In genomic region chr3:122984249-122985182, GRCm38 (mm10) we compare ENCODE assay signal across 8 mouse cellular contexts. TPM values are rescaled to one million over a fixed set of nuclear protein-coding genes. Genes with fewer than 3 reads are reported as not detected.
DNase-seq lines count a peak whose midpoint lies in the region; ATAC-seq lines count a peak whose summit lies in the region.

TSS of gene Usp53 (minus strand) at chr3:122984510.

- peaks cover 23% of the 10 kb centered on the region for H3K27me3 ChIP-seq in erythroblast, embryonic 14.5 days (ENCODE audit: control insufficient read depth)
- no peaks in the 10 kb centered on the region for H3K27me3 ChIP-seq in heart, embryonic 11.5 days (ENCODE audit: control insufficient read depth, insufficient read depth, low read length)
- no peaks in the 10 kb centered on the region for H3K27me3 ChIP-seq in kidney, embryonic 16.5 days (ENCODE audit: insufficient read depth, low read length)

- WGBS in heart, embryonic 11.5 days (ENCODE audit: insufficient replicate concordance): under 1% methylated on average over 86 of the region's 94 CpGs
- WGBS in kidney, embryonic 16.5 days: under 1% methylated on average over 83 of the region's 94 CpGs

- H3K9ac ChIP-seq in heart, embryonic 11.5 days (ENCODE audit: low read depth, low read length): peak within 1 kb of the TSS; percentile 99
- H3K9ac ChIP-seq in kidney, embryonic 16.5 days (replicated peaks; ENCODE audit: low read length): peak within 1 kb of the TSS; percentile 95

- peak; percentile 97 for DNase-seq in CD4-positive helper T cell, adult 2 months (ENCODE audit: low read depth, low spot score)
- DNase-seq in brain, embryonic 18.5 days (ENCODE audit: low read depth, low spot score): peak; percentile 91
- DNase-seq in liver: peak; percentile 94
- peak; percentile 68 to 78 for DNase-seq in monocyte, adult 2 months (ENCODE audit: low read depth in 1 of 2, low spot score in 2 of 2)
- DNase-seq in spleen, postnatal 14 days (ENCODE audit: low spot score in 2 of 2): peak; percentile 72 to 77

- H3K27ac ChIP-seq in heart, embryonic 11.5 days (ENCODE audit: low read depth, low read length): peak within 1 kb of the TSS; percentile 95
- peak within 1 kb of the TSS; percentile 99 for H3K27ac ChIP-seq in kidney, embryonic 16.5 days (ENCODE audit: low read length)

- H3K9me3 ChIP-seq in erythroblast, embryonic 14.5 days (ENCODE audit: control insufficient read depth, low read length): no peaks in the 10 kb centered on the region
- H3K9me3 ChIP-seq in heart, embryonic 11.5 days (replicated peaks; ENCODE audit: control insufficient read depth, low read length): no peaks in the 10 kb centered on the region
- H3K9me3 ChIP-seq in kidney, embryonic 16.5 days (ENCODE audit: low read length): no peaks in the 10 kb centered on the region

- H3K4me3 ChIP-seq in erythroblast, embryonic 14.5 days (replicated peaks): peak within 1 kb of the TSS; percentile 83
- peak within 1 kb of the TSS; percentile 87 for H3K4me3 ChIP-seq in heart, embryonic 11.5 days (ENCODE audit: low read depth, low read length)
- peak within 1 kb of the TSS; percentile 81 for H3K4me3 ChIP-seq in kidney, embryonic 16.5 days (ENCODE audit: low read length)

- H3K4me2 ChIP-seq in heart, embryonic 11.5 days: peak within 1 kb of the TSS; percentile 82
- peak within 1 kb of the TSS; percentile 55 for H3K4me2 ChIP-seq in kidney, embryonic 16.5 days (replicated peaks; ENCODE audit: low read depth, low read length)

- H3K4me1 ChIP-seq in erythroblast, embryonic 14.5 days (ENCODE audit: control insufficient read depth): peaks cover 24% of the 10 kb centered on the region
- peaks cover 15% of the 10 kb centered on the region for H3K4me1 ChIP-seq in heart, embryonic 11.5 days (ENCODE audit: control insufficient read depth, insufficient read depth, low read length)
- peaks cover 18% of the 10 kb centered on the region for H3K4me1 ChIP-seq in kidney, embryonic 16.5 days (ENCODE audit: insufficient read depth, low read length)

- peak; percentile 99 for ATAC-seq in heart, embryonic 11.5 days (replicated peaks; ENCODE audit: insufficient number of reproducible peaks, low FRiP score, low TSS enrichment)
- peak; percentile 99 for ATAC-seq in kidney, embryonic 16.5 days (ENCODE audit: low FRiP score, low TSS enrichment)

- no peaks in the 10 kb centered on the region for H3K36me3 ChIP-seq in erythroblast, embryonic 14.5 days (ENCODE audit: control insufficient read depth)
- no peaks in the 10 kb centered on the region for H3K36me3 ChIP-seq in heart, embryonic 11.5 days (ENCODE audit: control insufficient read depth, insufficient read depth, low read length)
- no peaks in the 10 kb centered on the region for H3K36me3 ChIP-seq in kidney, embryonic 16.5 days (ENCODE audit: insufficient read depth, low read length)

RNA-seq across cellular contexts. Expression of gene Usp53, which starts in this region (rescaled TPM):
- polyA plus RNA-seq in erythroblast, embryonic 14.5 days (2012): 0.01 and 0.10 TPM in 2 replicates
- polyA plus RNA-seq in heart, embryonic 11.5 days (2014; fragmentation: Nextera tagmentation; extraction: Ambion mirVana): 7.9 and 11.0 TPM in 2 replicates
- 10.3 and 14.4 TPM in 2 replicates for polyA plus RNA-seq in kidney, embryonic 16.5 days (2015; fragmentation: Nextera tagmentation; extraction: Ambion mirVana)

Comparison
In these comparisons a context has a peak if more than half of its experiments do, and no peak if none do; other contexts are left out.
1. Peak in every context shown above with its lines: DNase-seq, ATAC-seq, H3K4me3 ChIP-seq and H3K27ac ChIP-seq.